Mouse (Mus musculus): ENCODE results near the gene Dnah9. TPM values are rescaled to one million over a fixed set of nuclear protein-coding genes. Genes with fewer than 3 reads are reported as not detected.

Dnah9 gene
- total RNA-seq, 2 experiments from 2014 or later = not detected

- intact Hi-C loops (cut with DNase I) = no loop called here
- DNase-seq = peak; percentile 76 to 84
Observed at GRCm38 (mm10) chr11:65806909-65807504, 361.3 kb downstream of the Dnah9 start, which contains the start of gene Zkscan6. Gene Zkscan6 (plus strand): TSS chr11:65807175.

DNA sequence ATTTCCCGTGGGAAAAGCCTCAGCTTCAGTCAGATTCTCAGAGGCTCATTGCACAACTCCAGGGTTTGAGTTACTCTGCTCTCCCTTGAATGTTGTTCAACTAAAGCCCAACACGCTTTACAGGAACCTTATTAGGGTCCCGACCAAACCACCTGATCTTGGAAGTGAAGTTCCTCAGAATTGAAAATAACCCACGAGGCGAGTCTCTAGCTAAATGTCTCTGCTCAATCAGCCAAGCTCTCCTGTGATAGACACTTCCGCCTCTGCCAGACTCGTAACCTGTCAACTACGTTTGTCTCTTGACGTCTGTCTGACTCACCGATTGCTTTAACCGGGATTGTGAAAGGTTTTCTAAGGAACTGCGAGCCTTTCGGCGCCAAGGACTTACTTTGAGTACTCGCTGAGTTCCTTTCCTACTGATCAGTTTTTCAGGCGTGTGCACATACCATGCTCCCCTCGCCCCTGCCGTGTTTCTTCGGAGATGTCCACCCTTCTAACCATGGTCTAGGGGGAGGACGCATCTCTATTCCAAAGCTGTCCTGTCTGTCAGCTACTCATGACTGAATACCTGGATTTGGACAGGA is 361.9 kb downstream of the Dnah9 start:
- DNase-seq = no peak
- intact Hi-C loops (cut with DNase I) = no loop called here

GRCm38 (mm10) chr11:65801899-65802298 is 366.5 kb downstream of the Dnah9 start:
- intact Hi-C loops (cut with DNase I) = no loop called here
- DNase-seq = no peak

GRCm38 (mm10) chr11:65795896-65796295 is 372.5 kb downstream of the Dnah9 start:
- intact Hi-C loops (cut with DNase I) = no loop called here

DNA sequence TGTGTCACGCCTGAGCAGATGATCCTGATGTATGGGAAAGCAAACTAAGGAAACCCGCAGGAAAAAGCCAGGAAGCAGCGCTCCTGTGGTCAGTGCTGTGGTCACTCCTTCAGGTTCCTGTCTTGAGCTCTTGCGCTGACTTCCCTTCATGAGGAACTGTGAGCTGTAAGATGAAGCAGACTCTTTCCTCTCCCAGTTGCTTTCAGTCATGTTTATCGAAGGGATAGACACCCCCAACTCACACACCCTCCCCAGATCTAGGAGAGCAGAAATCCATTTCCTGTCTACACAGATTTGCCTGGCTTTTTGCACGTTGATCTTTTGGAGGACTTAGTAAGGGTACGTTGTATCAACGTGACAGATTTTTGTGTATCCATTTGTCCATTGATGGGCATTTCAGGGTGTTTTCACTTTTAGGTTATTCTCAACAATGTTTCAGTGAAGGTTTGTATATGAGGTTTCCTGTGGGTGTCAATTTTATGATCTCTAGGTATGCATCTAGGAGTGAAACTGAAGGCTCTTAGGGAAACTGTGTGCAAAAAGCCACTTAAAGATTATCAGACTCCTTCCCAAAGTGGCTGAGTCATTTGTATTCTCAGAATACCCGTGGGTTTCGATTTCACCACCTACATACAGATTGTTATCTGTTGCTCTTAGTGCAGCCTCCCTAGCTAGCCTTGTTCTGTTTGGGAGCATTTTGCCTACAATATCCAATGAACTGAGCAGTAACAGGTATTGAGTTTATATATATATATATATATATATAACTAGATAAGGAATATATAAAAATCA is 373.7 kb downstream of the Dnah9 start:
- intact Hi-C loops (cut with DNase I) = no loop called here
- DNase-seq = no peak

More at GRCm38 (mm10) chr11:65795896-65796295, 372.5 kb downstream of the Dnah9 start:
- DNase-seq = no peak

DNA sequence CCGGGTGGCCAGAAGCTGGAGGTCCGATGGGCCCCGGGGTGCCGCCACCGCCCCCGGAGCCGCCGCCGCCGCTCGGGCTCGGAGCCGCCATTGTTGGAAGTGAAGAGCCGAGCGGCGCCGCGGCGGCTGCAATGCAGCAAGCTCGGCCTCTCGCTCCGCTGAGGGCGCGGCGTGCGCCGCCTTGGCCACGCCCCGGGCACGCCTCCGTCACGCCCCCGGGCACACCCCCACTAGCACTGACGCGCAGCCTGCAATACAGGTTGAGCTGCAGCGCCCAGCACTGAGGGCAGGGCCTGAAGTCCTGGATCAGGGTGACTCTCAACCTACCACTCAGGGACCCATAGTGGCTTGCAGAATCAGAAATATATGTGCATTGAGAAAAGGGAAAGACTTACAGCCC is 380.2 kb downstream of the Dnah9 start, which contains the start of gene Map2k4:
TSS of gene Map2k4 (minus strand) at position 144 of the 400 bp plus-strand sequence.
- peak; percentile 89 to 91 for DNase-seq
- intact Hi-C loops (cut with DNase I) = loop anchor here (10.0 kb wide), 1 partner anchor 53 kb away; no protein-coding TSS in a partner anchor

GRCm38 (mm10) chr11:65787421-65788151 is 380.8 kb downstream of the Dnah9 start:
- intact Hi-C loops (cut with DNase I) = loop anchor here (10.0 kb wide), 1 partner anchor 53 kb away; no protein-coding TSS in a partner anchor
- no peak for DNase-seq

DNA sequence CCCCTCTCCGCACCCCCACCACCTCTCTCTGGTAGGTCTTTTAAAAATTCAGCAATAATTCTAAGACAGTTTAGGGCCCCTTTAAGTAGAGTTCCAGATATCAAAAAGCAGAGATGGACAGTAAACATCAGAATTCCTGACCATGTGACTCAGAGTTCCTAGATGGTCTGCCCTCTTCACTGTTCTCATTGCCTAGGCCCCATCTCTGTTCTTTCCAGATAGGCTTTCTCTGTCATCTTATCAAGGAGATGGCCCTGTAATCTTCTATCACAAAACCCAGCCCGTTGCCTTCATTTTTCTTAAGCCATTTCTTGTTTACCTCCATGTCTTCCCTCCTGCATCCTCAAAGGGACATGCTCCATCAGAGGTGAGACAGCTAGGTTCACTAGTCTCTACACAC is 382.2 kb downstream of the Dnah9 start:
- intact Hi-C loops (cut with DNase I) = loop anchor here (10.0 kb wide), 1 partner anchor 51 kb away; no protein-coding TSS in a partner anchor
- DNase-seq = no peak

- DNase-seq = no peak
- intact Hi-C loops (cut with DNase I) = loop anchor here (10.0 kb wide), 1 partner anchor 47 kb away; no protein-coding TSS in a partner anchor
Observed at GRCm38 (mm10) chr11:65781596-65781995, 386.8 kb downstream of the Dnah9 start.

All from gastrocnemius, postnatal 36 days (tissue).